Mouse (Mus musculus) liver, embryonic 12.5 days (tissue): ENCODE data around the gene Hpse2. TPM values are rescaled to one million over a fixed set of nuclear protein-coding genes. Genes with fewer than 3 reads are reported as not detected.

Source experiments
- ATAC-seq: fragments of 200-750 bp; cut with Nextera tagmentation; 2 replicates; pipeline ENCODE4 v1.8.0; 2017; ENCODE audit warnings: moderate number of reproducible peaks, mild to moderate bottlenecking, moderate library complexity
- H3K27ac ChIP-seq: fragments of 300-500 bp; sonication (generic); 2 replicates; pipeline ENCODE4 v1.5.1; 2016; ENCODE audit warnings: mild to moderate bottlenecking
- H3K27me3 ChIP-seq: fragments of 300-500 bp; sonication (generic); replicated peaks from 2 replicates; pipeline ENCODE4 v1.6.1; 2016; ENCODE audit warnings: mild to moderate bottlenecking, moderate library complexity
- H3K36me3 ChIP-seq: fragments of 300-500 bp; sonication (generic); 2 replicates; pipeline ENCODE4 v1.6.1; 2016; ENCODE audit warnings: mild to moderate bottlenecking, moderate library complexity
- H3K4me1 ChIP-seq: fragments of 300-500 bp; sonication (generic); 2 replicates; pipeline ENCODE4 v1.6.1; 2016
- H3K4me2 ChIP-seq: fragments of 300-500 bp; sonication (generic); 2 replicates; pipeline ENCODE4 v1.6.1; 2016; ENCODE audit warnings: mild to moderate bottlenecking, moderate library complexity
- H3K4me3 ChIP-seq: fragments of 300-500 bp; sonication (generic); 2 replicates; pipeline ENCODE4 v1.5.1; 2016; ENCODE audit warnings: mild to moderate bottlenecking, moderate library complexity
- H3K9ac ChIP-seq: fragments of 300-500 bp; sonication (generic); 2 replicates; pipeline ENCODE4 v1.6.1; 2016; ENCODE audit warnings: mild to moderate bottlenecking, moderate library complexity
- H3K9me3 ChIP-seq: fragments of 300-500 bp; sonication (generic); replicated peaks from 2 replicates; pipeline ENCODE4 v1.6.1; 2016; ENCODE audit warnings: mild to moderate bottlenecking, moderate library complexity
- WGBS: fragments of 180-500 bp; shearing (Covaris S2); methylation state at CpG from one replicate; pipeline ENCODE4 v1.1.7; 2016; ENCODE audit not compliant: insufficient replicate concordance; 5-methylcytosine and 5-hydroxymethylcytosine counted together
- polyA plus RNA-seq: library from polyadenylated mRNA; unstranded; fragments of >200 nt; fragmentation: Nextera tagmentation; extraction: Ambion mirVana; gene quantifications from 2 replicates; pipeline ENCODE4 v1.2.1, GENCODE M21; 2016

Hpse2 gene
- polyA plus RNA-seq, 1 experiment from 2014 or later = not detected

- Histone ChIP-seq H3K27me3 (no peaks in the 10 kb centered on the region), H3K9ac (no peak overlapping the region), H3K4me2 (no peak overlapping the region), H3K4me3 (no peak overlapping the region), H3K27ac (no peak overlapping the region), H3K9me3 (no peaks in the 10 kb centered on the region), H3K4me1 (no peaks in the 10 kb centered on the region), H3K36me3 (no peaks in the 10 kb centered on the region)
- WGBS = 66% methylated on average over 8 of the region's 8 CpGs
- ATAC-seq = no peak
These were observed 518.3 kb downstream of the Hpse2 start for GRCm38 (mm10) chr19:42869663-42870530.

GRCm38 (mm10) chr19:42868958-42869662, 519.0 kb downstream of the Hpse2 start:
- no peaks in the 10 kb centered on the region for H3K9me3 ChIP-seq
- H3K27ac ChIP-seq = no peak overlapping the region
- no peak overlapping the region for H3K4me2 ChIP-seq
- H3K4me3 ChIP-seq = no peak overlapping the region
- H3K27me3 ChIP-seq = no peaks in the 10 kb centered on the region
- H3K9ac ChIP-seq = no peak overlapping the region
- H3K36me3 ChIP-seq = no peaks in the 10 kb centered on the region
- H3K4me1 ChIP-seq = no peaks in the 10 kb centered on the region
- 30% methylated on average over 3 of the region's 3 CpGs for WGBS
- ATAC-seq = no peak

- Histone ChIP-seq H3K4me1 (no peaks in the 10 kb centered on the region), H3K9ac (no peak overlapping the region), H3K4me2 (no peak overlapping the region), H3K27me3 (no peaks in the 10 kb centered on the region), H3K36me3 (no peaks in the 10 kb centered on the region), H3K4me3 (no peak overlapping the region), H3K27ac (no peak overlapping the region), H3K9me3 (no peaks in the 10 kb centered on the region)
- ATAC-seq = no peak
- WGBS = 54% methylated on average over 3 of the region's 3 CpGs
These were observed 525.1 kb downstream of the Hpse2 start for GRCm38 (mm10) chr19:42863013-42863412.

GRCm38 (mm10) chr19:42857096-42857495, 531.1 kb downstream of the Hpse2 start:
- Histone ChIP-seq H3K9ac (no peak overlapping the region), H3K4me2 (no peak overlapping the region), H3K27me3 (no peaks in the 10 kb centered on the region), H3K36me3 (no peaks in the 10 kb centered on the region), H3K9me3 (no peaks in the 10 kb centered on the region), H3K4me1 (no peaks in the 10 kb centered on the region), H3K27ac (no peak overlapping the region), H3K4me3 (no peak overlapping the region)
- 76% methylated on average over 5 of the region's 5 CpGs for WGBS
- ATAC-seq = no peak

- no peak overlapping the region for H3K4me3 ChIP-seq
- H3K36me3 ChIP-seq = no peaks in the 10 kb centered on the region
- H3K27ac ChIP-seq = no peak overlapping the region
- no peak overlapping the region for H3K9ac ChIP-seq
- WGBS = 69% methylated on average over 4 of the region's 4 CpGs
- no peaks in the 10 kb centered on the region for H3K27me3 ChIP-seq
- no peak overlapping the region for H3K4me2 ChIP-seq
- no peak for ATAC-seq
- H3K4me1 ChIP-seq = no peaks in the 10 kb centered on the region
- no peaks in the 10 kb centered on the region for H3K9me3 ChIP-seq
These were observed 532.5 kb downstream of the Hpse2 start for GRCm38 (mm10) chr19:42855649-42856048.

- ATAC-seq = no peak
- H3K27ac ChIP-seq = no peak overlapping the region
- no peak overlapping the region for H3K4me2 ChIP-seq
- no peak overlapping the region for H3K4me3 ChIP-seq
- H3K4me1 ChIP-seq = no peaks in the 10 kb centered on the region
- no peak overlapping the region for H3K9ac ChIP-seq
- H3K36me3 ChIP-seq = no peaks in the 10 kb centered on the region
- H3K27me3 ChIP-seq = no peaks in the 10 kb centered on the region
- no peaks in the 10 kb centered on the region for H3K9me3 ChIP-seq
- WGBS = 67% methylated on average over 5 of the region's 5 CpGs
These were observed 537.7 kb downstream of the Hpse2 start for GRCm38 (mm10) chr19:42850444-42850843.

GRCm38 (mm10) chr19:42839621-42840294, 548.4 kb downstream of the Hpse2 start:
- ATAC-seq = no peak
- no peaks in the 10 kb centered on the region for H3K9me3 ChIP-seq
- WGBS = 61% methylated on average over 4 of the region's 4 CpGs
- no peaks in the 10 kb centered on the region for H3K27me3 ChIP-seq
- no peak overlapping the region for H3K4me3 ChIP-seq
- no peak overlapping the region for H3K4me2 ChIP-seq
- H3K9ac ChIP-seq = no peak overlapping the region
- H3K36me3 ChIP-seq = no peaks in the 10 kb centered on the region
- no peak overlapping the region for H3K27ac ChIP-seq
- no peaks in the 10 kb centered on the region for H3K4me1 ChIP-seq

- Histone ChIP-seq H3K4me1 (no peaks in the 10 kb centered on the region), H3K4me3 (no peak overlapping the region), H3K9me3 (no peaks in the 10 kb centered on the region), H3K9ac (no peak overlapping the region), H3K27ac (no peak overlapping the region), H3K36me3 (no peaks in the 10 kb centered on the region), H3K27me3 (no peaks in the 10 kb centered on the region), H3K4me2 (no peak overlapping the region)
- WGBS = 51% methylated on average over 2 of the region's 2 CpGs
- ATAC-seq = no peak
These were observed 549.0 kb downstream of the Hpse2 start for GRCm38 (mm10) chr19:42839118-42839517.

- Histone ChIP-seq H3K4me3 (no peak overlapping the region), H3K4me2 (no peak overlapping the region), H3K36me3 (no peaks in the 10 kb centered on the region), H3K9ac (no peak overlapping the region), H3K27ac (no peak overlapping the region), H3K27me3 (no peaks in the 10 kb centered on the region), H3K4me1 (no peaks in the 10 kb centered on the region), H3K9me3 (no peaks in the 10 kb centered on the region)
- ATAC-seq = no peak
- WGBS = 76% methylated on average over 2 of the region's 2 CpGs
These were observed 549.9 kb downstream of the Hpse2 start for GRCm38 (mm10) chr19:42838271-42838670.

- H3K9ac ChIP-seq = no peak overlapping the region
- no peaks in the 10 kb centered on the region for H3K36me3 ChIP-seq
- no peaks in the 10 kb centered on the region for H3K4me1 ChIP-seq
- H3K9me3 ChIP-seq = no peaks in the 10 kb centered on the region
- 66% methylated on average over 10 of the region's 10 CpGs for WGBS
- H3K4me3 ChIP-seq = no peak overlapping the region
- no peak overlapping the region for H3K27ac ChIP-seq
- ATAC-seq = no peak
- no peak overlapping the region for H3K4me2 ChIP-seq
- no peaks in the 10 kb centered on the region for H3K27me3 ChIP-seq
These were observed 550.6 kb downstream of the Hpse2 start for GRCm38 (mm10) chr19:42837591-42837990.

GRCm38 (mm10) chr19:42833126-42833525, 555.0 kb downstream of the Hpse2 start:
- Histone ChIP-seq H3K9ac (no peak overlapping the region), H3K27me3 (no peaks in the 10 kb centered on the region), H3K4me2 (no peak overlapping the region), H3K36me3 (no peaks in the 10 kb centered on the region), H3K4me3 (no peak overlapping the region), H3K9me3 (no peaks in the 10 kb centered on the region), H3K27ac (no peak overlapping the region), H3K4me1 (no peaks in the 10 kb centered on the region)
- 74% methylated on average over 7 of the region's 7 CpGs for WGBS
- ATAC-seq = no peak

GRCm38 (mm10) chr19:42832251-42832650, 555.9 kb downstream of the Hpse2 start:
- Histone ChIP-seq H3K36me3 (no peaks in the 10 kb centered on the region), H3K4me1 (no peaks in the 10 kb centered on the region), H3K27ac (no peak overlapping the region), H3K4me3 (no peak overlapping the region), H3K9ac (no peak overlapping the region), H3K9me3 (no peaks in the 10 kb centered on the region), H3K27me3 (no peaks in the 10 kb centered on the region), H3K4me2 (no peak overlapping the region)
- WGBS = 58% methylated on average over 2 of the region's 2 CpGs
- ATAC-seq = no peak
